Mouse (Mus musculus) liver, embryonic 16.5 days (tissue): Measurements from ENCODE around the gene Bhlha15. TPM values are rescaled to one million over a fixed set of nuclear protein-coding genes. Genes with fewer than 3 reads are reported as not detected.

Experiments used
- ATAC-seq: fragments of 200-750 bp; cut with Nextera tagmentation; 2 replicates; pipeline ENCODE4 v1.8.0; 2017; ENCODE audit warnings: low read depth, mild to moderate bottlenecking, moderate number of reproducible peaks, moderate library complexity
- H3K27ac ChIP-seq: fragments of 300-500 bp; sonication (generic); 2 replicates; pipeline ENCODE4 v1.5.1; 2014; ENCODE audit warnings: mild to moderate bottlenecking, low read length
- H3K27me3 ChIP-seq: fragments of 300-500 bp; sonication (generic); 2 replicates; pipeline ENCODE4 v1.6.1; 2014; ENCODE audit warnings: low read depth, low read length, mixed read lengths; ENCODE audit not compliant: control insufficient read depth, insufficient read depth
- H3K36me3 ChIP-seq: fragments of 300-500 bp; sonication (generic); 2 replicates; pipeline ENCODE4 v1.6.1; 2014; ENCODE audit warnings: mild to moderate bottlenecking; ENCODE audit not compliant: control insufficient read depth, insufficient read depth
- H3K4me1 ChIP-seq: fragments of 300-500 bp; sonication (generic); 2 replicates; pipeline ENCODE4 v1.6.1; 2014; ENCODE audit warnings: low read depth, low read length, mixed read lengths; ENCODE audit not compliant: control insufficient read depth
- H3K4me2 ChIP-seq: fragments of 300-500 bp; sonication (generic); 2 replicates; pipeline ENCODE4 v1.6.1; 2014; ENCODE audit warnings: low read depth, low read length, mixed read lengths
- H3K4me3 ChIP-seq: fragments of 300-500 bp; sonication (generic); 2 replicates; pipeline ENCODE4 v1.5.1; 2014; ENCODE audit warnings: low read depth, mild to moderate bottlenecking, low read length
- H3K9ac ChIP-seq: fragments of 300-500 bp; sonication (generic); 2 replicates; pipeline ENCODE4 v1.6.1; 2014; ENCODE audit warnings: low read depth, low read length
- H3K9me3 ChIP-seq: fragments of 300-500 bp; sonication (generic); replicated peaks from 2 replicates; pipeline ENCODE4 v1.6.1; 2016; ENCODE audit warnings: low read length; ENCODE audit not compliant: control insufficient read depth
- WGBS: fragments of 180-500 bp; shearing (Covaris S2); extraction: QIAGEN DNeasy Blood & Tissue Kit; methylation state at CpG from one replicate; pipeline ENCODE4 v1.1.7; 2014; ENCODE audit not compliant: insufficient replicate concordance; 5-methylcytosine and 5-hydroxymethylcytosine counted together
- polyA plus RNA-seq: library from polyadenylated mRNA; unstranded; fragments of >200 nt; fragmentation: Nextera tagmentation; extraction: Ambion mirVana; gene quantifications from 2 replicates; pipeline ENCODE4 v1.2.1, GENCODE M21; 2015

Bhlha15 gene
- polyA plus RNA-seq, 1 experiment from 2014 or later, result 1.3 TPM

- Histone ChIP-seq H3K27me3 (no peaks in the 10 kb centered on the region), H3K4me3 (no peak overlapping the region), H3K4me1 (no peaks in the 10 kb centered on the region), H3K9ac (no peak overlapping the region), H3K27ac (no peak overlapping the region), H3K4me2 (no peak overlapping the region), H3K36me3 (no peaks in the 10 kb centered on the region), H3K9me3 (no peaks in the 10 kb centered on the region)
- ATAC-seq, result no peak
- 65% methylated on average over 5 of the region's 5 CpGs for WGBS
Measured at GRCm38 (mm10) chr5:144232531-144232930, 42.4 kb downstream of the Bhlha15 start.

DNA sequence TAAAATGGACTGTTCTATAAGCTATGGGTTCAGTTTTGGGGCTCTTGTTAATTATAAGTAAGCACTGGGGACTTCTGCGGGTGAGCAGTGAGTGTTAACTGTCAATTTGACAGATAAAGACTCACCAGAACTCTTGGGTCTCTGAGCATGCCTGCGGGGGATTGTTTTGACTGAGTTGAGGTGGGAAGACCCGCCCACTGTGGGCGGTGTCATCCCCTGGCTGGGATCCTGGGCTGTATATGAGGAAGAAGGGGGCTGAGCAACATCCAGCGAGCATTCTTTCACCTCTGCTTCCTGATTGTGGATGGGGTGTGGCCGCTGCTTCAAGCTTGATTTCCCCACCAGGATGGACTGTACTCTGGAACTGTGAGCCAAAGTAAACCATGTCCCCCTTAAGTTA lies 44.1 kb downstream of the Bhlha15 start:
- no peak for ATAC-seq
- H3K4me2 ChIP-seq, result no peak overlapping the region
- no peak overlapping the region for H3K4me3 ChIP-seq
- no peaks in the 10 kb centered on the region for H3K9me3 ChIP-seq
- H3K27me3 ChIP-seq, result no peaks in the 10 kb centered on the region
- no peaks in the 10 kb centered on the region for H3K4me1 ChIP-seq
- H3K36me3 ChIP-seq, result no peaks in the 10 kb centered on the region
- WGBS, result 46% methylated on average over 6 of the region's 6 CpGs
- H3K9ac ChIP-seq, result no peak overlapping the region
- H3K27ac ChIP-seq, result no peak overlapping the region

DNA sequence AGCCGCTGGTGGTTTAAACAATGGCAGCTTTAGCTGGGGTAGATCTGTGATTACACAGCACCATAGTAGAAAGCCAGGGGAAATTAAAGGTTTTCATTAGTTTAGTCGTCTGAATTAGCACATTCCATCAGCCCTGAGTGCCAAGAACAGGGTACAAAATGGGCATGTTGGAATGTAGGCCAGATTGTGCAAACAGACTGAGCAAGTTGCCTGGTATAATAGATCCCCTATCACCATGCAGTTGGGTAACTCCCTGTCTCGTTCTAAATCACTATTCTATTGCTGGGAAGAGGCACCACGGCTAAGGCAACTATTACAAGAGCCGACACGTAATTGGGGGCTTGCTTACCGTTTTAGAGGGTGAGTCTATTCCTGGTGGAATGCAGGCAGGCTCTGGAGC lies 44.6 kb downstream of the Bhlha15 start:
- Histone ChIP-seq H3K9ac (no peak overlapping the region), H3K27me3 (no peaks in the 10 kb centered on the region), H3K27ac (no peak overlapping the region), H3K4me1 (no peaks in the 10 kb centered on the region), H3K9me3 (no peaks in the 10 kb centered on the region), H3K4me3 (no peak overlapping the region), H3K36me3 (no peaks in the 10 kb centered on the region), H3K4me2 (no peak overlapping the region)
- no peak for ATAC-seq
- WGBS, result 67% methylated on average over 7 of the region's 7 CpGs

GRCm38 (mm10) chr5:144238969-144239368 lies 48.9 kb downstream of the Bhlha15 start:
- H3K27ac ChIP-seq, result no peak overlapping the region
- ATAC-seq, result no peak
- WGBS, result 61% methylated on average over 1 of the region's 1 CpGs
- H3K9me3 ChIP-seq, result no peaks in the 10 kb centered on the region
- H3K4me1 ChIP-seq, result no peaks in the 10 kb centered on the region
- H3K27me3 ChIP-seq, result no peaks in the 10 kb centered on the region
- H3K36me3 ChIP-seq, result no peaks in the 10 kb centered on the region
- no peak overlapping the region for H3K4me3 ChIP-seq
- H3K4me2 ChIP-seq, result no peak overlapping the region
- H3K9ac ChIP-seq, result no peak overlapping the region

Other genes with a start within 250 kb of the Bhlha15 start
- gene Ccz1, start 175.4 kb upstream of the Bhlha15 start, polyA plus RNA-seq, result 33.4 and 34.1 TPM in 2 replicates
- gene Ocm, start 163.6 kb upstream of the Bhlha15 start, polyA plus RNA-seq, result not detected in 2 replicates
- 1.9 and 2.3 TPM in 2 replicates for gene Lmtk2, start 89.8 kb upstream of the Bhlha15 start, polyA plus RNA-seq
- gene Tecpr1, start 33.3 kb downstream of the Bhlha15 start, polyA plus RNA-seq, result 3.1 and 3.2 TPM in 2 replicates
- gene Bri3, start 54.2 kb downstream of the Bhlha15 start, polyA plus RNA-seq, result 20.6 and 21.8 TPM in 2 replicates
- gene Baiap2l1, start 167.8 kb downstream of the Bhlha15 start, polyA plus RNA-seq, result 8.2 and 9.0 TPM in 2 replicates